Mouse (Mus musculus): ENCODE measurements around the gene Six4. TPM values are rescaled to one million over a fixed set of nuclear protein-coding genes. Genes with fewer than 3 reads are reported as not detected.
A peak's percentile ranks its signal among the peaks of the same experiment; 100 is the strongest.
"Not testable (repeated sequence)": the region's sequence is repeated elsewhere in the genome, so short reads cannot be mapped to it uniquely, and the experiment has no call there.

Six4 gene
- 1 to 10 TPM; 2.3 TPM for total RNA-seq (2021)

DNA sequence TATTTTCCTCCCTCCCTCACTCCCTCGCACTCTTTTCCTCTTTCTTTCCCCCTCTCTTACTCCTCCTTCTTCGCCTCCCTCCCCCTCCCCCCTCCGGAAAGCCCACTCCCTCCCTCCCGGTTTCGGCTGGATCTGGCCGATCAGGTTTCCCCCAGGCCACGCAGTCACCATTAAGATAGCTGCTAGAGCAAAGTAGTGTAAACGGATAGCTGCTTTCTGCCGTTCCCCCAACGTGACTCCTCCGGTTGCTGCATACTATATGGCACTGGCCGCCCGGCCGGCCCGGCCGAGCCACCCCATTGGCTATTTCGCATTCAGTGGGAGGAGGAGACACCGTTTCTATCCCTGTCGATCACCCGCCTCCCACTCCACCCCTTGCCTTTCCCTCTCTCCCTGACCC, at the start of gene Six4:
TSS of gene Six4 (minus strand) at position 261 of the 400 bp plus-strand sequence.
- peak; percentile 81 for DNase-seq

DNA sequence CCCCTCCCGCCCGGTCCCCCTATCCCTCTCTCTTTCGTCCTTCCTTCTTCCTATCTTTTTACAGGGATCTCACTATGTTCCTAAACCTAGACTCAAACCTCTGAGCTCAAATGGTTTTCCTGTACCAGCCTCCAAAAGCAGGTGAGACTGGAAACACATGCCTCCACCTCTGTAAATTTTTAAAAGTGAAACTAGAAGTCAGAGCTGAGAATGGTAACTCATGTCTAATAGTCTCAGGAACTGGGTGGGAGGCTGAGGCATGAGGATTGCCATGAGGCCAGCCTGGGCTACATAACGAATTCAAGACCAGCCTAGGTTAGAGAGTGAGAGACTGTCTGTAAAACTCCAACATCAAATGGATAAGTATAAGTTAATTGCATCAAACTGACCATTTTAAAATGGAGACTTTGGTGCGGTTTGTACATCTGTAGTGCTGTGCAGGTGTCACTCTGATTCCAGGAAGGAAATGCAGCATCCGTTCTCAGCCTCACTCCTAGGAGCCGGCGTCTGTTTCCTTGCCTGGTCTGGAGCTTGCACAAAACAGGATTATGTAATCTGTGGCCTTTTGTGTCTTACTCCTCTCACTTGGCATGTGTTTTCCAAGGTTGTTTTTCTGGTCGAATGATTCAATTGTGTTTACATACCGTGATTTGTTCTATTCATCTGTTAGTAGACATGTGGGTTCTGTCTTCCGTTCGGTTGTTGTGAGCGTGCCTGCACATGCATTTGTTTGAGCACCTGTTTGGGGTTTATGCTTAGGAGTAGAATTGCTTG, 49.3 kb upstream of the Six4 start:
- peak; percentile 20 for DNase-seq

DNA sequence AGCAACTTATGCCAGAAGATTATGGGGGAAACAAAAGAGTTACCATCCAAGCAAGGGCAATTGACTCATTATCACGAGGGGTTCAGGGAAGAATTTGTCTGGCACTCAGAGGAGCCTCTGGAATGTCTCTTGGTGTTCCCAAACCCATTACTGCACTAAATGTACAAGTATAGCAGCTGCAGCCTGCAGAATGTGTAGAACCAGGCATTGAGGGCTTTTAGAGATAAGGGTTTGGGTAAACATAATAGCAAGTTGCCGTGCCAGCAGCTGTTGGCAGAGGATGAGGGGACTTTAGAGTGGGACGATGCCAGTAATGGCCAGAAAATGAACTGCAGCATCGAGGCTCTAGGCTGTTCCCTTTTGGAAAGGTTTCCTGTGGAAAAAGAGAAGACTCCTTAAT, 47.1 kb upstream of the Six4 start:
- DNase-seq: peak; percentile 63

DNA sequence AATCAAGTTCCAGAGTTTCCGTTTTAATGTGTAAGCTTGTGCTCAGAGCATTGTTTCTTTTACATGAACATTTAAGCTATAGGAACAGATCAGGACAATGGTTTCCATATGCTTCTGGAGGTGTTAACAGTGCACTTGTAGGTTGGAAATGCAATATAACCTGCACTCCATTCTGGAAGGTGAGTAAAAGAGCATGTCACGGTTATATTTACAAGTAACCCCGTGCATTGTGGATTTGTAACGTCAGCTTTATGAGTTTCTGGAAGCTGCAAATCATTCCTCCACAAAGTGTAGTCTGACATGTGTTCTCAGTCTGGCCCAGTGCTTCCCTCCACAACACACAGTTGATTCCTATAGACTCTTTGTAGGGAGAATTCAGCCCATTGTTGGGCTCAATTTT, 40.9 kb upstream of the Six4 start:
- no peak for DNase-seq

DNA sequence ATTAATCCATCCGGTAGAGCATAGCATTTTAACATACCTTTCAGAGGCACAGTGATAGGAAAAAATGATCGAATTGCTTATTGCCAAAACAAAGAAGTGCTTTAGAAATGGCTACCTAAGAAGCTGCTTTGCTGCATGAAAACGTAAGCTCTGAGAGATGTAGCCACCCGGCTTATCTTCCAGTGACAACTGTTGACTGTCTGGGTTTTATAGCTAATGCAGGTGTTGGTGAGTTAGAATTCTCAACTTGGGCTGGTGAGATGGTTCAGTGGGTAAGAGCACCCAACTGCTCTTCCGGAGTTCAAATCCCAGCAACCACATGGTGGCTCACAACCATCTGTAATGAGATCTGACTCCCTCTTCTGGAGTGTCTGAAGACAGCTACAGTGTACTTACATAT, 37.8 kb upstream of the Six4 start:
- DNase-seq: not testable (repeated sequence)

DNA sequence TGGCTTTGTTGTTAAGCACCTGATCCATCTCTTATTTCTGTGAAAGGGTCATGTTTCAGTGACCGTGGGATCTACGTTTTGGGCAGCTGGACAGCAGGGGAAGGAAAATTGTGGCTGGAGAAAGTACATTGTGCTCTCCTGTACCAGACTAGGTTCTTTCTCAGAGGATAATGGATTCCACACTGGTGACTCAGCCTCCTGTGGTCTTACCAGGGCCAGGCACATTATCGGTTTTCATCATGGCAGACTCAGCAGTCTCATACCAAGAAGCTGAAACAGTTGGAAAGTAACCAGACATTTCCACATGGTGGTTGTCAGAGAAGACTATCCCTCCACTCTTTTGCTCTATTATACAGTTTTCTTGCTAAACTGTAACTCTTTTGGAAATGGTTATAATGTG, 34.0 kb upstream of the Six4 start:
- DNase-seq: no peak

DNA sequence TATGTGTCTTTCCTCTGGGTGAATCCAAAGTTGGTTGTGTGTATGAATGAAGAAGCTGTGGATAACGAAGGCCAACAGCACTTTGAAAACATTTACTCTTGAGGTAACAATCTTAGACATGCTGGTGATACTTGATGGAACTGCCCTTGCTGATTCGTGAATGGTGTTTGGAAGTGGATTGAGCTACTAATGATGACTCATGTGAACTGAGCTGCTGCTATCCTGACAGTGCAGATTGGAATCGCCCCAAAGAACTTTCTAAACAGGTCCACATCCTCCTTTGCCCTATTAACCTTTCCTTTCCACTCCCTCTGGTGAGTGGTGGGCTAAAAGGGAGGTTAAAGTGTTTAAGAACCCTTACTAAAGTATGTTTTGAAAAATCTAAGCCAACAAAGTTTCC, 27.5 kb upstream of the Six4 start:
- no peak for DNase-seq

DNA sequence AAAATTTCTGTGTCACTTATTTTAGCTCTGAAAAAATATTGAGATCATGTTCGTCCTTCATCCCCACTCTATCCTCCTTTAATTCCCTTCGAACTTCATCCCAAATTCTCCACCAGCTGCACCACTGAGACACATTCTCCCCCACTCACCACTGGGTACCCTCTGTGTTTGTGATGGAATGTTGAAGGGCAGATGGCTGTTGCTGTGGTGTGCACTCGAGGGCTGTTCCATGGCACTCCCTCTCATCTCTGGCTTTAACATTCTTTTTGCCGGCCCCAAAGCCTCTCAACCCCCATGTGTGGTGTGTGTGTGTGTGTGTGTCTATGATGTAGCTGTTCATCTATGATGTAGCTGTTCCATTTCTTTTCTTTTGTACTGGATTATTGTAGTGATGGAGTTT, 12.0 kb upstream of the Six4 start:
- DNase-seq: no peak

DNA sequence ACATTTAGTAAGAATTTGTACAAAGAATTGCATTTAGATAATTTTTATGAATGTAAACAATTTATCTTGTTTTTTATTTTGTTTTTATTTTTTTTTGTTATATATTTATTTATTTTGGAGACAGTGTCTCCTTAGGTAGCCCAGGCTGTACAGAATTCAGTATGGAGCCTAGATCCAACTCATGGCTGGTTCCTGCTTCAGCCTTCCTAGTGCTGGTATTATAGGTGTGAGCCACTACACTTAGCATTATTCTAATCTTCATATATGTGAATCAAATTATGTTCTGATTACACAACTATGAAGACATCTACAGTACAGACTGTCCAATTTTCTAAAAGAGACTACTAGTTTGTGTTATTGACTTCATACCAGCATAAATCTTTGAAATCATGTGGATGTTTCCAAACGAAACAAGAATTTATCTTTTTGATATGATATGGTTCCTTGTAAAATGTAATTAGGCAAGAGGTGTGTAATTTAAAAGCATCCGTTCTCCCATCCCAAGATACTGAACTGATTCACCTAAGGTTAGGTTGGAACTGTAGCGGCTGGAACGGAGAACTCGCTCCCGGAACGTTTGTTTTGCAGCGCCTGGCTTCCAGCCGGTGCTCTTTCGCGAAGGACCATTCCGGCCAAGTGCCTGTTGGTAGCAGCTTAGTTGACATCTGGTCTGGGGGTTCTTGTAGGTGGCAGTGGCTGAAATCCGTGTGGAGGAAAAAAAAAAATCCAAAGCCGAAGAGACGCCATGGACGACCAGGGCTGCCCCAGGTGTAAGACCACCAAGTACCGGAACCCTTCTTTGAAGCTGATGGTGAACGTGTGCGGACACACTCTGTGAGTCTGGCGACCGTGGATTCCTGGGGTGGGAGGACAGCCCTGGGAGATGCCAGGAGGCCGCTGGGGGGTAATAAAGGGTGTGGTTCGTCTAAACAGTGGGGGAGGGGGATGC, 10.1 kb upstream of the Six4 start, which contains the start of gene Mnat1:
TSS of gene Mnat1 (plus strand) at position 625 of the 949 bp plus-strand sequence.
- peak; percentile 93 for DNase-seq

DNA sequence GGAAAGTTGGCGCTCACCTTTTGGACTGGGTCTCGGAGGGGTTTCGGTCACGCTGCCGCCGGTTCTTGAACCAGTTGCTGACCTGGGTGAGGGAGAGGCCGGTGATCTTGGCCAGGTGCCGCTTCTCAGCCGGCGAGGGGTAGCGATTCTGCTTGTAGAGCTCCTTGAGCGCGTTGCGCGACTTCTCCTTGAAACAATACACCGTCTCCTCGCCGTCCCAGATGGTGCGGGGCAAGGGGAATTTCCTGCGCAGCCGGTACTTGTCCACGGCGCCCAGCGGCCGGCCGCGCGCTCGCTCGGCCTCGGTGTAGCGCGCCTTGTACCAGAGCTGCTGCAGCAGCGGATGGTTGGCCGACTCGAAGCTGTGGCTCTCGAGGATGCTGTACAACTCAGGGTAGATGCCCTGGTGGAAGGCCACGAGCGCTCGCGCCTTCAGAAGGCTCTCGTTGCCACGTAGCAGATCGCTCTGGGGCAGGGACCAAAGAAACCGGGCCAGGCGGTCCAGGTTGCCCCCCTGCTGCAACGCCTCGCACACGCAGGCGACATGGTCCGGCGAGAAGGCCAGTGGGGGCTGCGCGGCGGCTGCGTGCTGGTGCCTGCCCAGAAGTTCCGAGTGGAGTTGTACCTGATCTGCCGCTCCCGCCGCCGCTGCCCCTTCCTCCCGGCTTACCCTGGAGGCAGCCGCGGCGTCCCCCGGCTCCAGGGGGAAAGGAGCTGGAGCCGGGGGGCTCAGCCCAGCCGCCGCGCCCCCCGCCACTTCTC, 749 bp downstream of the Six4 start:
- peak; percentile 39 for DNase-seq

DNA sequence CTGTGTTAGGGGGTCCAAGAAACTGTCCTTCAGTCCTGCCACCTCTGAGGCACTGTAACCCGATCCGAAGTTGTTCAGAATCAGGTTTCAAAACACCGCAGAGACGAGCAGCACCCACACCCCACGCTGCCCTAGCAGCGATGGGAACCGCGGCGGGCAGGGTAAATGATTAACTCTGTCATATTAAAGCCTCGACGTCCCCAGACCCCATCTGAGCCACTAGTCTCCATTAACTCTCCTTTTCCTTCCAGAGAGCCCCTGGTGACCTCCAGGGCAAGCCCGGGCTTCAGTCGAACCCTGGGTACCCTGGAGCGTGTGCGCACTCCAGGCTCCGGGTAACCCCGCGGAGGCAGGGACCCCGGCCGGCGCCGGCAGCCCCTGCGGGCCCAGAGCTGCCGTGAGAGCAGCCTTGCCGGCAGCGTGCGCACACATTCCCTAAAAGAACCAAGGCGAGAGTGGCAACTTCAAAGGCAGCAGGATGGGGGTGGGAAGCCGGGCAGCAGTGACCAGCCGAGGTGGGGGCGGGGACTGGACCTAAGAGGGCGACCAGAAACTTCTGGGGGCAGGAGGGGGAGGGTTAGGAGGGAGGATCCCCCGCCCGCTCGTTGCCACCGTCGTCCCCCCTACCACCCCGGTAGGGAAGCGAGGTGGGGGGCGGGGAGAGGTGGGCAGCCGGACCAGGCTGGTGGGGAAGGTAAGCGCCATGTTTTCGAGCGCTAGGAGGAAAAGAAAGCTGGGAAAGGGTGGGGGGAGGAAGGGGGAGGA, 1.5 kb downstream of the Six4 start:
- DNase-seq: peak; percentile 49

DNA sequence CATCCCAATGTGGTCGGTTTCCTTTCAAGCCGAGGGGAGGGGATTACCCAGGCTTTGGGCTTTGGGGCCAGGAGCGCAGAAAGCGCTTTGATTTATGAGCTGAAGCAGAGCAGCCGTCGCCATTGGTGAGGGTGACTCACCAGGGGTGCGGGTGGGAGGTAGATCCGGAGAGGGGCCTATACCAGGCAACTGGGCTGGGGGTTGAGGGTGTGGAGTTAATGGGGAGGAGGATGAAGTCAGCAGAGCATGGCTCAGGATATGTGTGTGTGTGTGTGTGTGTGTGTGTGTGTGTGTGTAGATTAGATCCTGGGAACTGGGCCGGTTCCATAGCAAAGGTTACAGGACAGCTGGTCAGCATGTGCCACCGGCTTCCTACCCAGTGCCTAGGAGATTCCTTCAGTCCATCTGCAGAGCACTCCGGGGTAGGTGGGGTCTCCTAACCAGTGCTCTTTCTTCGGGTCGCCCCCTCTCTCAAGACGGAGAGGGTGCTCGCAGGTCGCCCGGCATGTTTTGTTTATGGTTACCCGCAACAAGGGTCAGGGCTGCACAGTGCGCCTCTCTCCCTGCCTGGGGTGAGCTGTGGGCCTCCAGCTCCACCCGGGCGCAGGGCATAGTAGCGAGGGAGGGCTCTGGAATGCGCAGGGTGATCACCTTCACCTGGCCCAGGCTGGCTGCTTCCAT, 2.7 kb downstream of the Six4 start:
- peak; percentile 10 for DNase-seq

DNA sequence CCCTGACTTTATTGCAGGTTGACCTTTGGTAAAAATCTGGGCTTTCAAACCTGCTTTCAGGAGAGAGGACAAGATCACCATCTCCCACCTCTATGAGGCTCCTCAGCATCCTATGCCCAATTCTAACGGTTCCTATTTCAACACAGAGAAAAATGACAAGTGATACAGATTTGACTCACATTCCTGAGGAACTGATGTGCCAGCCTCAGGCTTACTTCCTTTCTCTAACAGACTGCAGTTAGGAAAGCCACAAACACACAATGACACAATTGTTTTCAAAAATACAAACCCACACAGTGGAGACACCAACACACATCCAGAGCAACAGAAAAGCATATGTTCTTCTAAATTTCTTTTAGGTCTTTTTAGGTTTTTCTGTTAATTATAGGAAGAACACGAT, 5.4 kb downstream of the Six4 start:
- DNase-seq: no peak

DNA sequence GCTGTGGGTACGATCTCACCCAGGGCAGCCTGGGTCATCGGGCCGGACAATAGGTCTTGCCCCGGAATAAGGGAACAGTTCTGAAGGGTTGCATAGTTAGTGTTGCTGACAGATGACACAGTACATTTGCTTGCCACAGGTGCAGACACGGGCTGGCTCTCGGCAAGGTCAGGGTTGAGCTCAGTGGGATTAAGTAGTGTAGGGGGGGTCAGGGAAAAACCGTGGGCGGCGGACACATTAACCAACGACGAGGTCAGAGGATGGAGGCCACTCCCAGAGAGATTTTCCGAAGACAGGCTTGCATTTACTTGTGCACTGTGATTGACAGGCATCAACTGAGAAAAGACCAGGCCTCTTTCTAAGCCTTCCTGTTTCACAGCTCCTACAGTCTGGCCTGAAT, 9.5 kb downstream of the Six4 start:
- no peak for DNase-seq

DNA sequence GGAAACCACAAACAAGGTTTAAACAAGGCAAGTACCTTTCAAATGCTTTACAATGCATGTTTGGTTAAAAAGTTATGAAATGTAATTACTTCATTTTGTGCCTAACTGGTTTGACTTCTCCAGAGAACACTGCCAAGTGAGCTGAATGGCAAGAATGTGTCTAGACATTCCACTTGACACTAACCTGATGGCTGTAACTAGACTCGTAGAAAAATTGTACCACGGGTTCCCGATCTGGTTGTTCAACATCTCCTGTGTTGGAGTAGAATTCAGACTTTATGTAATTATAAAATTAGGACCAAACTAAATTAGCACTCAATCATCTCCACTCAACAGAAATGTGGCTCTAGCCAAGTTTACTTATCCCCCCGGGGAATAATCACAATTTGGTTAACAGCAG, 14.7 kb downstream of the Six4 start:
- DNase-seq: no peak

DNA sequence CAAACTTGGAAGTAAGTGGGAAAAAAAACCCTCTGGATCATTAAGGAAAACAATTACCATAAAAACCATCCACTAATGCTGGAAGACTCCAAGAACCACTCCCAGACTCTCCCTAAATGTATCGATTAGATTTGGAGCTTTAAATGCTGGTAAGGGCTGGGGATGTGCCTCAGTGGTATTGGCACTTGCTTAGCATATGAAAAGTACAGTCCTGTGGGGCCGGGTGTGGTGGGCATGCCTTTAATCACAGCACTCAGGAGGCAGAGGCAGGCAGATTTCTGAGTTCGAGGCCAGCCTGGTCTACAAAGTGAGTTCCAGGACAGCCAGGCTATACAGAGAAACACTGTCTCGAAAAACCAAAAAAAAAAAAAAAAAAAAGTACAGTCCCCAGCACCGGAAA, 17.1 kb downstream of the Six4 start:
- DNase-seq: not testable (repeated sequence)

DNA sequence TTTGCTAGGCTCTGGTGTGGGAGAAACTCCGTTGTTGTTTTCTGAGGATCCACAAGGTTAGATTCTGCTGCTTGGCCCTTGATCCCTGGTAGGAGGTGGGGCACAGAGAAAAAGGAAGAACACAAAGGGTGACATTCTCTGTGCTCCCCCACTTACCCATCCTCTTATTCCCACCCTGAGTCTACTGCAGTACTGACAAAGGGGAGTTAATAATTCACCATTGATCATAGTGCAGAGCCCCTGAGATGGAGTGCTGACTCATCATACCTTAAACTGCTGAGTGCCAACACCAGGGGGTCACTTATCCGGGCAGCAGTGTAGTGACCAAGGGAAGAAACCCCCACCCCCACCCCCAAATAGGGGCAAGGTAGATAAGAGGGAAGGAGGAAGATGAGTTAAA, 18.7 kb downstream of the Six4 start:
- DNase-seq: no peak

DNA sequence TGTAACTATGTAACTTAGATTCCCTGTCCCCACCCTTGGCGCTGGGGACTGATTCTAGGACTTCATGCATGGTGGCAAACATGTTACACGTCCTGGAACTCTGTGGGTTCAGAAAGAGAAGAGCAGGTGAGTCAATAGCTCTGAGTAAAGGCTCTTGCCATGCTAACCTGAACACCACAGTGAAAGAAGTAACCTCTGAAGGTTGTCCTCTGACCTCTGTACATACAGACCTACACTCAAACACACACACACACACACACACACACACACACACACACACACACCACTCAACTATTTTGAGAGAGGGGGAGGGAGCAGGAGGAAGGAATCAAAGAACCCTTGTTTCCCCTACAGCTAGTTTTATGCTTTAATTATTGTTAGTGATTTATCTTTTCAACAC, 19.1 kb downstream of the Six4 start:
- no peak for DNase-seq

DNA sequence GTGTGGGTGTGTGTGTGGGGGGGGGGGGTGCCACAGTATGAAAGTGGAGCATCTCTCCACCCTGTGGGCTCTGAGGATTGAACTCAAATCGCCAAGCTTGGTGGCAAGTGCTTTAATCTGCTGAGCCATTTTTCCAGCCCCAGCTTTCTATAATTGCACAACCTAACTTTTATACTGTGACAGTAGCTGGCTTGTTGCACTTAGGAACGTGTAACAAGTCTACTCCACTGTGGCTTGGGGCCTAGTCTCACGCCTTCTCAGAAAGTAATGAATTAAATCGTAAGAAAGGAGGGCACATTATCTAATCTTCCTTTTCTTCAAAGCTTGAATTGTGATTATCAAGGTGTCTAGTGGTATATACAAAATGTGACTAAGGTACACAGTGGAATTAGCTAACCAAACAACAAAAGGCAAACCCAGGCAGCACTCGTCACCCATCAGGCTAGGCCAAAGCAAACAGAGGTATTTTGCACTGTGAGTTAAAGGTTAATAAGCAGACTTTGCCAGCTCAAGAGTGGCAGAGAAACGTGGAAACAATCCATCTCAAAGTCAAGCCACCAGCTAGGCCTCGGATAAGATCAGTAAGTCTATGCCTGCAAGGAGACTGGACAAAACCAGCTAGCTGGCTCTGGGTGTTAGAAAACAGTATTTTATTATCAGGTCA, 22.5 kb downstream of the Six4 start:
- no peak for DNase-seq

DNA sequence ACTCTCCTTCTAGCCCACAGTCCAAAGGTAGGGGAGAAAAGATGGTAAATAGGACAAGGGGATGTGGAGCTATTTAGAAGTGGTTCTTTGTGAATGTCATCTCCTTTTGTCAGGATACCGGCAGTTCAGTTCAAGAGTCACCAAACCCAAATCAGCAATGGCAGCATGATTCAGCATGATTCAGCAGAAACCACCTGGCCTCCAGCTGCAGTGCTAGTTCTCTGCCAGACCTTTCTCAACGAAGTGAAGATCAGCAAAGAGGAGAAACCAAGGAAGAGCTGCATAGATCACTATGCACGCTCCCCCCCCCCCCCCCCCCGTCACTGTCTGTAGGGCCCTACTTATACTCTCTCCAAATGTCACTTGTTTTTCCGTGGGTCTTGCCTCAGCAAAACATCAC, 24.3 kb downstream of the Six4 start:
- no peak for DNase-seq

DNA sequence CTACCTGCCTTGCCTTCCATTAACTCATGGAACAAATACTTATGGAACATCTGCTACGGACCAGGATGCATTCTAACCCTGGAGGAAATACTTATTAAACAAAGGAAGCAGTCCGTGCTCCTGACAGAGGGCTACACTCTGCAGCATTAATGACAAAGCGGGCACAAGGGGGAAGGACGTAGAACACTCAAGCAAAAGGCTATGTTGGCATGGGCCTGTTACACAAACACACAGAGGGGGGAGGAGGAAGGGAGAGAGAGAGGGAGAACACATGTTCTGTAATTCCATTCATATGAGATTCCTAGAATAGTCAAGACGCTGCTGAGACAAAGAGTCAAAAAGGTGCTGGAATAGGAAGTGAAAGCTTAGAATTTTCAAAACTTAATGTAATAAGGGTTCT, 24.8 kb downstream of the Six4 start:
- no peak for DNase-seq

Measured in heart, postnatal 4 days (tissue).